Mouse (Mus musculus) cerebellum, adult 18-20 months (tissue): ENCODE measurements around the gene Zfp637.
"Not testable (repeated sequence)": the region's sequence is repeated elsewhere in the genome, so short reads cannot be mapped to it uniquely, and the experiment has no call there.

ENCODE experiments used
- DNase-seq, 2 experiments: peaks; one replicate each; pipeline ENCODE4 v3.0.0; 2021

The Zfp637 gene

DNA sequence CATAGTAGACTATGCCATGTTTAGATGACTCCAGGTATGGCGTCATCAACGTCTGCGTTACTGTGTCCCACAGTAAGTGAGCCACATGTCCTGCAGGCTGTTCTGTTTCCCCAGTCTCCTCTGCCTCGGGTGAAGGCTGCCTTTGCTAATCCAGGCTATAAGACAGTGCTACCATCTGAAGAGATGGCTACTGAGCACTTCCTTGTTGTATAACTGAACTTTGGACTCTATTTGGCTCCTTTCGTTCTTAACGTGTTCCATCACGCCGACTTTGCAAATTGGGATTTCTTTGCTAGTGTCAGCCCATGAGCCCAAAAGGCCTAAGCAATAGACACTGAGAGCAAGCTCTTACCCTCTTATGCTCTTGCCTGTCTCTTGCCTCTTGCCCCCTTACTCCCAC, 27.2 kb downstream of the Zfp637 start:
- DNase-seq, result no peak

DNA sequence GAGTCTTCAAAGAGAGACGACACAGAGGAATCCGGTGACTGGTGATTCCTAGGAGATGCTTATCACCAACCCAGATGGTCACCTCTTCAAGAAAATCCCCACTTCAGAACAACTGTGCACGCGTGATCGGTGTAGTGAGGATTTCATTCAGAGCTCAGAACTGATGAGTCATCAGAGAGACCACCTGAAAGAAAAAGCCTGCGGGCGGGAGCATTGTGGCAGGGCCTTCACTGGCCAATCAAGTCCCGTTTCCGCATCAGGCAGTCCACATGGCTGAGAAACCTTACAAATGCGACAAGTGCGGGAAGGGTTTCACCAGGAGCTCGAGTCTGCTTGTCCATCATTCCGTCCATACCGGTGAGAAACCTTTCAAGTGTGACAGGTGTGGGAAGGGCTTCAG, 30.1 kb downstream of the Zfp637 start:
- DNase-seq, result no peak

DNA sequence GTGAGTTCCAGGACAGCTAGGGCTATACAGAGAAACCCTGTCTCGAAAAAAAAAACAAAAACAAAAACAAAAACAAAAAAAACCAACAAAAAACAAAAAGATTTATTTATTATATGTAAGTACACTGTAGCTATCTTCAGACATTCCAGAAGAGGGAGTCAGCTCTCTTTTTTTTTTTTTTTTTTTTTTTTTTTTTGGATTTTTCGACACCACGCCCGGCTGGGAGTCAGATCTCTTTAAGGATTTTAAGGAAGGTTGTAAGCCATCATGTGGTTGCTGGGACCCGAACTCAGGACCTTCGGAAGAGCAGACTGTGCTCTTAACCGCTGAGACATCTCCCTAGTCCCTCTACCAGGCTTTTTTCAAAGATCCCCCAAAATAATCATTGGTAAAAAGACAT, 32.5 kb downstream of the Zfp637 start:
- DNase-seq, result not testable (repeated sequence)

DNA sequence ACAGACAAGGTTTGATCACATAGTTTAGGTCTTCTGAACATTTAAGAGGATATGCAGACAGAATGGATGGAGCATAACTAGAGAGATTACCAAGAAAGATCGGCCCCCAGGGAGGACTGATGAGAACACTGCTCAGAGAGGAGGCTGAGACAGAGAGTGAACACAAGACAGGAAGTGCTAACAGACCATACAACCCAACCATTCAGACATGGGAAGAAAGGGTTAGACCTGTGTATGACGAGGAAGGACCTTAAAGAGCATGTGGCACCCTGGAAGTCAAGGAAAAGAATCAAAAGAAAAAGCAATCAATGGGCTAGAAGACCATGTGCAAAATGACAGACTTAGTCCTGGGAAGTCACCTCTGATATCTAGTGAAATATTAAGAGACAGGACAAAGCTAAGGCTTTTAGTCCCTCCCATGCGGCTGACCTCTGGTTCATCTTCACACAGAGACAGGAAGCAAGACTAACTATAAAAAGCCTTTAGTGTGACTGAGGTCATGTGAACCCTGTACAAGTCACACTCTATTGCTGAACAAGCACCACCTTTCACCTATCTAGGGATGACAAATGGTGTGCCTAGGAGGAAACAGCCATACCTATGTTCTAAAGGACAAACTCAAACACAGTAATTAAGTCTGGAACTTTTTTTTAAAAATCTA, 33.8 kb downstream of the Zfp637 start:
- DNase-seq, result no peak

DNA sequence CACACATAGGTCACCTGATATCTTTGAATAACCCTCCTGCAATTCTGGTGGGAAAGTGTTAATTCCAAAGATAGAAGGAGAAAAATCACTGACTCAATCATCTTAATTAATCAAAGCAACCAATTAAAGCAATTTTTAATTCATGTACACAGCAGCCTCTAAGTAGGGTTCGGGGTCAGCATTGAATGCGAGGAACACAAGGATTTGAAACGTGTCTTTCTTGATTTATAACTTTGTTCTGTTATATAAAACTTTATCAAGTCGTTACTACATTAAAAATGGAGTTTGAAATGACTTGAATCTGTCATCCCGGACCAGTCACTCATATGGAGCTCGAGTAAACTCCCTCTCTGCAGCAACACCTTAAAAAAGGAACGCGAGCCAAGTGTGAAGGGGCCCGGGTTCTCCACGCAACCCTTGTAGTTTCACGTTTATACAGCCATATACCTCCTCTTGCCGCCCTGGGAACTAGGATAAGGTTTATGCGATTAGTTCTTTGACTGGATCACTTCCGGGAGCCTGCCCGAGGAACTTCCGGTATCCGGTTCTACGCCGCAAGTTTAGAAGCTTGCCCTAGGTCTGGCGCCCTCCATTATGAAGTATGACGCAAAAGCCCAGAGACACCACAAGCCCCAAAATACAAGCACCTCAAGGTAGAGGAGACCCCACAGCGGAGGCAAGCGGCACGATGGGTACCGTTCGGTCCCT, 37.9 kb downstream of the Zfp637 start:
- peak in 1 of 2 experiments; percentile 91 for DNase-seq

DNA sequence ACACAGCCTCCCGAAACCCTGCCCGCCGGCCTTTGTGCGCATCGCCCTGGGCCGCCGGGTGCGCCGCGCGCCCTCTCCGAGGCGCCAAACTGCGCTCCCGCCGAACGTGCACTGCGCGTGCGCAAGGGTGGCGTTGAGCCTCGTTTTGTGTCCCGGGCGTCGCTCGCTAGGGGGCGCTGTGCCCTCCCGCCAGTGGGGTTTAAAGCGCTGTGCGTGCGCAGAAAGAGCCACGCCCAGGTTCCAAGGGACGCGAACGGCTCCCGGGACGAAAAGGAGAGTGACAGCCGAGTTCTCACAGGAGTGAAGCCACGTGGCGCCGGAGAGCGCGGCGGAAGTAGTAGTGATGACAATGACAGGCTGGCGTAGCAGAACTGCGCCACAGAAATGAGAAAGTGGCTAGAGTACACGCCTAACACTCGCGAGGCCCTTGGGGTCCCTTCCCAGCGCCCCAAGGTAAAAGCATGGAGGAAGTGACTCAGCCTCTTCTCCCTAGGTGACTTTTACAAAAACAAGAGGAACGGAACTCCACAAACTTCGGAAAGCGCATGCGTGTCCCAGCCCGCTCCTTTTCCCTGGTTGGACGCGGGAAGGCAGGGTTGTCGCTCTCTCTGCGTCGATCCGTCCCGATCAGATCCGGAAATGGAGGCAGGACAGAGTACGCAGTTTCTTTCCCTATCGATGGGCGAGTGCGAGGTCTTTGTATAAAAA, 38.6 kb downstream of the Zfp637 start:
- DNase-seq, result peak; percentile 98 to 100

DNA sequence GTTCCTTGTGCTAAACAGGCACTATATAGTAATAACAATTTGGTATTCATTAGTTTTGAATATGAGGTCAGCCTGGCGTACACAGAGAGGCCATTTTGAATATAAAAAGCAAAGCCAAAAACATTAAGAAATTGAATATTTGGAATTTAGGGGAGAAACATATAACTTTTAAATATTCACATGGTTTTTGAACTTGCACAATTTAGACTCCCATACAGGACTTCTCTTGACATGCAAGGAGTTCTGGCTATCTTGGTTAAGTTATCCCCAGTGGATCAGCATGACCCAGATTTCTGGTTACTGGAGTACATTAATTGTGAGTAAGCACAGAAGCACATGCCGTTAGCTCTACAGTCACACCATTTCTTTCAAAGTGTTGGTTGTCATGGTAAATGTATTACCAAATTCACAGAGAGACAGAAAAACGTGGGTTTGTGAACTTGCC, 39.4 kb downstream of the Zfp637 start:
- no peak for DNase-seq

DNA sequence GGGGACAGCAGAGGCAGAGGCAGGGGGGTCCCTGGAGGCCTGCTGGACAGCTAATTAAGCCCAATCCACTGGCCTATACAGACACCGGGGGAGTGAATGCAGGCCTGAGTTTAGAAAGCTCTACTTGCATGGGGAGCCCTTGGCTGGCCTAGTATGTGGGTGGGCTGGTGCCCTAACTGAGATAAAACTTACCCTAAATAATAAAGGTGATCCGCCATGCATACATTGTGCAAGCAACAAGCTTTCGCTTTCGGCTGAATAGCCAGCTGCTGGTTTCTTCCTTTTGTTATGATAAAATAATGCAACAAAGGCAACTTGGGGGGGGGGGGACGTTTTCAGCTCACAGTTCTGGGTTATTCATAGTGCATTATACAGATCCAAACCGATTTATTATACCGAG, 40.2 kb downstream of the Zfp637 start:
- no peak for DNase-seq

DNA sequence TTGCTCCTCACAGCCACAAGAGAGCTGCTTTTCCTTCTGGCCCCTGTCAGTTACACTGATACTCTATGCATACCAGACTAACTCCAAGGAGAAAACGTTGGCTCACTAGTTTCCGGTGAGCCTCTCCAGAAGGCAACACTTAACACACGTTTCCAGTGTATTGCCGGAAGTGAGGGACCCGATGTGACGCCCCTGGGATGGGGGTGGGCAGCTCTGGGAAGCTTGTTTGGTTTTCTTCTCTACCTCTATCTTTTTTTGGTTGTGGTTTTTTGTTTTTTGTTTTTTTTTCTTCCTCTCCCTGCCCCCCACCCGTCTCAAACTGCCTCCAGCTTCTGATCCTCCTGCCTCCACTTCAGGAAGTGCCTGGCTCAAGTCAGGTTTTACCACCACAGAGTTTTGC, 41.0 kb downstream of the Zfp637 start:
- no peak for DNase-seq

DNA sequence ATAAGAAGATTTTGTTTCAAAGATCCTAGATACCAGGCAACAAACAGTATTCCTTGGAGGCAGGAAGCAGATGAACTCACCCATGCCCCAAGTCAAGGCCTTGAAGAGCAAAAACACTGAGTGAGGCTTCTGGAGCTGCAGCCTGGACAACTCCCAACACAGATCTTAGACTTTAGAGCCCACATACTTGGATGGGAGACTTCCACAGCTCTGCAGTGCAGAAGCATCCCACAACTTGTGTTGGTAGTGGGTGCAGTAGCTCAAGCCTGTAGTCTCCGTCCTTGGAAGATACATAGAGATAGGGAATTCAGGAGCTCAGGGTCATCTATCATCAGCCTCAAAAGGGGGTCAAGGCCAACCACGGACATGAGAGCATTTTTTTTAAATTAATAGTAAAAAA, 45.0 kb downstream of the Zfp637 start:
- DNase-seq, result no peak

DNA sequence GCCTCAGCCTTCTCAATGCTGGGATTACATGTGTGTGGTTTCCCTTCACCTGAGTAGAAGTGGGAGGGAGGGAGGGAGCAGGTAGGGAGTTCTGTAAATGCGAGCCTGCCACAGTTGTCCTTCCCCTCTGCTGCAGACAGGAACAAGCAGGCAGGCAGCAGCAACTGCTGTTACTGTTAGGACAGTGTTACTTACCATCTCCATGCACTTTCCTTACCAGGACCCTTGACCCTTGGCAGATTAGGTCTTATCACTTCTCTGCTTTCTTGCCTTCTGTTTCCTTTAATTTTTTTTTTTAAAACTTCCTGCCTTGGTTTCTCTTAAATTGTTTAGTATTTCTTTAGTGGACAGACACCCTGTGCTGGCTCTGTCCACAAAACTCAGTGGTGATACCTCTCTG, 47.1 kb downstream of the Zfp637 start:
- DNase-seq, result no peak

DNA sequence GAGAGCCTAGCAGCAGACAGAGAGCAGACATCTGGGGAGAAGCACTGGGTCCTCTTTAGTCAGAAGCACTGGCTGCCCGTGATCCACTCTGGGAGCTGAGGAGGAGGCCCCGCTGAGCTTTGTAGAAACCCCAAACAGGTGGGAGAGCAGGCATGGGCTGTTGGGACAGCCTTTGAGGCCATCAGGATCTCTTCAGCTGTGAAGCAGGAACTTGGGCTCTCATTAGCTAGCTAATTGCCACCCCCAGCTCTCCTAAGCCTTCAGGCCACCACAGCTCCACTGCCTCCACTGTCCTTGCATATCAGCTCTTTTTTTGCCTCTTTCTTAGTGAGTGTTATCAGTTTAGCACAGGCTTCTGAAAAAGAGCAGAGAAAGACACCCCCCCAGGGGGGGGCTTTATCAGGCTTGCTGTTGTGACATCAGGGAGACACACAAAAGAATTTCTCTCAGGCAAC, 47.7 kb downstream of the Zfp637 start:
- DNase-seq, result no peak

DNA sequence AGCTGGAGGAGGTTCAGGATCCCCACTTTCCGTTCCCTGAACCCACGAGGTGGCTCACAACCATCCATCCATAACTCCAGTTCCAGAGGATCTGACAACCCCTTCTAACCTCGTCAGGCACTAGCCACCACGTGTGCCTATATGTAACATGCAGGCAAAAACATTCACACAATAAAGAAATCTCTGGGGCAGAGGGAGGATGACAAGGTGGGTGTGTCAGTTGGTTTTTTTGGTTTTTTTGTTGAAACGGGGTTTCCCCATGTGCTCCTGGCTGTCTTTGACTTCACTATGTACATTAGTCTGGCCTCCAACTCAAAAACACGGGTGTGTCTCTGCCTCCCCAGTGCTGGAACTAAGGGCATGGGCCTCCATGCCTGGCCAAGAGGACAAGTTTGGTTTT, 49.3 kb downstream of the Zfp637 start:
- no peak for DNase-seq

DNA sequence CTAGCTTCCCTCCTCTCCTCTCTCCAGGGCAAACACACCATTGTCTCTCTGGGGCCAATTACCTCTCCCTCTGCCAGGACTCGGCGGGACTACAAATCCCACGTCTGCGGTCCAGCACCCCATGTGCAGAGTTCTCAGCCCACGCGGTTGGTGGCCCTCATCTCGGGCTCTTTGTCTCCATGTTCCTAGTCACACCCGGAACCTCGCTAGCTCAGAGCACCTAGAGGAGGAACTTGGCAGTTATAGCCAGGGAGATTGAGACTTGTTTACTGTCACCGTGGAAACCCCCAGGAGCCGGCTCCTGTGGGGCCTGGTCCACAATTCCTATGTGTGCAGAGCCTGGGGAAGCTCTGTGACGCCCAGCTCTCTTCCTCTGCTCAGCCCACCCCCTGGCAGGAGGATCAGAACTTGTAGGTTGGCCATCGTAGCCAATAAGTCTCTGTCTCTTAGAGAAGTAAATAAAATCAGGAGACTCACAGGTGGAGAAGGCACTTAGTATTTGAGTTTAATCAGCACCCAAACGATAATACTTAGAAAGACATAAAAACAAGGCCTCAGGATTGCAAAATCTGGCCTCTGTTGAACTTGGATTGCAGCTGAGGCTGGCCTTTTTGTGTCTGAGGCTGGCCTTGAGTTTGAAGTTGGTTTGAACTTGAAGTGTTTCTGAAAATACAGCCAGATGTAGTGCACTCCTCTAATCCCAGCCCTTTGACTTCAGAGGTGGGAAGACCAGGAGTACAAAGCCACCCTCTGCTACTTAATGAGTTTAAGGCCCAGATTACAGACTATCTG, 50.6 kb downstream of the Zfp637 start:
- no peak for DNase-seq

DNA sequence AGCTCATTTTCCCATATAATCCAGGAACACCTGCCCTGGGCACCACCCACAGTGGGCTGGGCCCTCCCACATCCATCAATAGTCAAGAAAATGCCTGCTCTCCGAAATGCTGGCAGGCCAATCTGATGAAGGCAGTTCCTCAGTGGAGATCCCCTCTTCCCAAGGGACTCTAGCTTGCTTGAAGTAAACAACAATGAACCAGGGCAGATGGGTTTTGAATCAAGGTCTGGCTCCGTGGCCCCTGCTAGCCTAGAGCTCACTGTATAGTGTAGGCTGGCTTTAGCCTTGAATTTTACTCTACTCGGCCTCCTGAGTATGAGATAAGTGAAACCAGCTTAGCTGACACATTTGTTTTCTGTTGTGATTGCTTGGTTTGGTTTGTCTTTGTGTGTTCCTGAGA, 51.4 kb downstream of the Zfp637 start:
- DNase-seq, result no peak

DNA sequence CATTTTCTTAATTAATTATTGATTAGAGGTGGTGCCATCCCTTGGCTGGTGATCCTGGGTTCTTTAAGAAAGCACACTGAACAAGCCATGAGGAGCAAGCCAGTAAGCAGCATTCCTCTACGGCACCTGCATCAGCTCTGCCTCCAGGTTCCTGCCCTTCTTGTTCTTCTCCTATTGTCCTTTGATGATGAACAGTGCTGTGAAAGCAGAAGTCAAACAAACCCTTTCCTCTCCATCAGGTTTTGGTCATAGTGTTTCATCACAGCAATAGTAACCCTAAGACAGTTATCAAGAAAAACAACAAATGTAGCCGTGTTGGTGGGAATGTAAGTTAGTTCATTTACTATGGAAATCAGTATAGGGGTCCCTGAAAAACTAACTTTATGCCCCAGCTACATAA, 52.5 kb downstream of the Zfp637 start:
- no peak for DNase-seq
